Comparison of ENCODE assay signal across 8 mouse cellular contexts in the genomic region with DNA sequence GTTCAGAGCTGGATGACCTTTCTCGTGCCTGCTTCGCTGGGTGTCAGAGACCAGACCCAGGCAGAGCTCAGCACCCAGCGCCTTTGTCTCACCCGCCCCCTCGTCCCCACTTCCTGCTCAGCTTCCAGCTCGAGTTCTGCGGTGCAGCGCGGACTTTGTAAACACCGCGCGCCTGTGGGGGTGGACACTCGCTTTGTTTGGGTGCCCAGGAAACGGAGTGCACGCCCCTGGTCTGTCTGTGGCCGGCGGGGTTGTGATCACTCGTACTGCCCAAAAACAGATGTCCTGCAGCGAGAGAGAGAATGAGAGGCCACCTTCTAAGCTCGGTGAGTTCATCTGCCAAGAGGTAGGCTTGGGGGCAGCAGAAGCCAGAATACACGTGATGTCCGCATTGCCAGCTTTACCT. TPM values are rescaled to one million over a fixed set of nuclear protein-coding genes. Genes with fewer than 3 reads are reported as not detected.
A peak's percentile ranks its signal among the peaks of the same experiment; 100 is the strongest.
DNase-seq lines count a peak whose midpoint lies in the region; ATAC-seq and TF ChIP-seq lines count a peak whose summit lies in the region.

A gene (plus strand): TSS at position 111 of the 406 bp plus-strand sequence.

- peak within 1 kb of the TSS; percentile 61 for H3K9ac ChIP-seq in limb, embryonic 12.5 days (replicated peaks)
- peak within 1 kb of the TSS; percentile 53 for H3K9ac ChIP-seq in midbrain, embryonic 12.5 days (replicated peaks)

- peak; percentile 51; the same call in 1 of the 2 replicates for TF ChIP-seq POLR2A in embryonic fibroblast, embryonic 13.5 days (IDR thresholded peaks at IDR 0.05; ENCODE audit: low read depth, low read length)
- TF ChIP-seq POLR2A in kidney, adult 2 months (IDR thresholded peaks at IDR 0.05; ENCODE audit: low read depth, low read length) = peak; percentile 39

- DNase-seq in adrenal gland, adult (ENCODE audit: inconsistent age in 2 of 2, low spot score in 1 of 2) = peak; percentile 83 to 92
- peak; percentile 86 for DNase-seq in heart, adult 8-10 months (ENCODE audit: low spot score)
- peak; percentile 86 for DNase-seq in kidney, adult 2 months
- DNase-seq in spleen, adult 12 weeks (ENCODE audit: low spot score) = peak; percentile 51
- DNase-seq in cerebellum, postnatal 36 days = no peak

- TF ChIP-seq CTCF in embryonic fibroblast, embryonic 13.5 days (IDR thresholded peaks at IDR 0.05; ENCODE audit: borderline replicate concordance, insufficient read depth, low read length) = no peak
- TF ChIP-seq CTCF in kidney, adult 2 months (conservative IDR thresholded peaks at IDR 0.05; ENCODE audit: insufficient read depth, insufficient read length, low read depth, low read length) = no peak

- H3K9me3 ChIP-seq in limb, embryonic 12.5 days = no peaks in the 10 kb centered on the region
- H3K9me3 ChIP-seq in midbrain, embryonic 12.5 days = no peaks in the 10 kb centered on the region

- WGBS in kidney, adult 2 months = under 1% methylated on average over 22 of the region's 22 CpGs
- 3% methylated on average over 22 of the region's 22 CpGs for WGBS in limb, embryonic 12.5 days
- 2% methylated on average over 22 of the region's 22 CpGs for WGBS in midbrain, embryonic 12.5 days

- no peaks in the 10 kb centered on the region for H3K36me3 ChIP-seq in kidney, adult 2 months (ENCODE audit: control insufficient read depth, insufficient read depth, low read length)
- H3K36me3 ChIP-seq in limb, embryonic 12.5 days = peaks cover 7% of the 10 kb centered on the region
- H3K36me3 ChIP-seq in midbrain, embryonic 12.5 days = no peaks in the 10 kb centered on the region

- H3K27ac ChIP-seq in embryonic fibroblast, embryonic 13.5 days (ENCODE audit: insufficient read depth, low read length) = no peak within 1 kb of the TSS
- H3K27ac ChIP-seq in kidney, adult 2 months (ENCODE audit: insufficient read depth, low read depth, low read length) = peak within 1 kb of the TSS; percentile 82
- H3K27ac ChIP-seq in limb, embryonic 12.5 days = peak within 1 kb of the TSS; percentile 74
- H3K27ac ChIP-seq in midbrain, embryonic 12.5 days (replicated peaks) = no peak within 1 kb of the TSS

- peaks cover 11% of the 10 kb centered on the region for H3K4me1 ChIP-seq in embryonic fibroblast, embryonic 13.5 days (ENCODE audit: control insufficient read depth, insufficient read depth, low read length)
- H3K4me1 ChIP-seq in kidney, adult 2 months (ENCODE audit: control insufficient read depth, insufficient read depth, low read length) = peaks cover 13% of the 10 kb centered on the region; the same call in 1 of the 2 replicates
- H3K4me1 ChIP-seq in limb, embryonic 12.5 days (replicated peaks) = peaks cover 46% of the 10 kb centered on the region
- H3K4me1 ChIP-seq in midbrain, embryonic 12.5 days = peaks cover 25% of the 10 kb centered on the region

- peak within 1 kb of the TSS; percentile 81 for H3K4me2 ChIP-seq in limb, embryonic 12.5 days
- H3K4me2 ChIP-seq in midbrain, embryonic 12.5 days (replicated peaks) = peak within 1 kb of the TSS; percentile 63

- no peaks in the 10 kb centered on the region for H3K27me3 ChIP-seq in kidney, adult 2 months (replicated peaks; ENCODE audit: control insufficient read depth, insufficient read depth, low read length)
- H3K27me3 ChIP-seq in limb, embryonic 12.5 days = no peaks in the 10 kb centered on the region
- H3K27me3 ChIP-seq in midbrain, embryonic 12.5 days = peaks cover 6% of the 10 kb centered on the region; the same call in 1 of the 2 replicates

- ATAC-seq in limb, embryonic 12.5 days (ENCODE audit: insufficient number of reproducible peaks, insufficient read depth, low FRiP score, low TSS enrichment, low read depth) = no peak
- no peak for ATAC-seq in midbrain, embryonic 12.5 days (ENCODE audit: low FRiP score, low read depth)

- peak within 1 kb of the TSS; percentile 6; the same call in 1 of the 2 replicates for H3K4me3 ChIP-seq in embryonic fibroblast, embryonic 13.5 days (ENCODE audit: insufficient read depth, low read length)
- H3K4me3 ChIP-seq in kidney, adult 2 months (ENCODE audit: insufficient read depth, low read depth, low read length) = peak within 1 kb of the TSS; percentile 59
- peak within 1 kb of the TSS; percentile 45 for H3K4me3 ChIP-seq in limb, embryonic 12.5 days (replicated peaks)
- peak within 1 kb of the TSS; percentile 37 for H3K4me3 ChIP-seq in midbrain, embryonic 12.5 days

RNA-seq across cellular contexts. Expression of the gene that starts here (rescaled TPM):
- 159 and 169 TPM in 2 replicates for polyA plus RNA-seq in embryonic fibroblast, embryonic 13.5 days (2011; ENCODE audit: insufficient read length, low read depth, missing spikeins)
- 10 to 100 TPM; 74.4 to 82.2 (median 75.2) TPM for total RNA-seq in heart, adult 8-10 months (2022)
- 148 and 152 TPM in 2 replicates for polyA plus RNA-seq in kidney, adult 2 months (2012; rRNA removed)
- polyA plus RNA-seq in limb, embryonic 12.5 days (2016; fragmentation: Nextera tagmentation; extraction: Ambion mirVana) = 323 and 348 TPM in 2 replicates
- polyA plus RNA-seq in midbrain, embryonic 12.5 days (2016; fragmentation: Nextera tagmentation; extraction: Ambion mirVana) = 127 and 145 TPM in 2 replicates

Comparison
In these comparisons a context has a peak if more than half of its experiments do, and no peak if none do; other contexts are left out.
1. DNase-seq: peak in adrenal gland, adult (2 of 2), heart, adult 8-10 months (single experiment), kidney, adult 2 months (single experiment) and spleen, adult 12 weeks (single experiment); none in cerebellum, postnatal 36 days (0 of 2).
2. H3K27ac ChIP-seq: peak in kidney, adult 2 months (single experiment) and limb, embryonic 12.5 days (single experiment); none in embryonic fibroblast, embryonic 13.5 days (single experiment) and midbrain, embryonic 12.5 days (single experiment).
3. H3K4me3 ChIP-seq: peak in every context shown above with its lines; median percentile 59 in kidney, adult 2 months; 45 in limb, embryonic 12.5 days; 37 in midbrain, embryonic 12.5 days; 6 in embryonic fibroblast, embryonic 13.5 days.